Mouse (Mus musculus) myocyte (in vitro differentiated cells): ENCODE measurements around the gene Bicd2.

Experiments used
- MAX ChIP-seq: IDR thresholded peaks from one replicate; pipeline ENCODE4 v1.6.1; 2011; ENCODE audit warnings: low read depth, mild to moderate bottlenecking, control low read depth
- POLR2A ChIP-seq: IDR thresholded peaks from one replicate; pipeline ENCODE4 v1.6.1; 2011; ENCODE audit warnings: low read depth, mild to moderate bottlenecking, control low read depth, moderate library complexity; ENCODE audit not compliant: insufficient read length

- TF ChIP-seq MAX = no peak
- TF ChIP-seq POLR2A = no peak
These were observed 40.6 kb upstream of the Bicd2 start for GRCm38 (mm10) chr13:49300771-49301170.
